Comparison of ENCODE assay signal across 17 mouse cellular contexts in the genomic region with DNA sequence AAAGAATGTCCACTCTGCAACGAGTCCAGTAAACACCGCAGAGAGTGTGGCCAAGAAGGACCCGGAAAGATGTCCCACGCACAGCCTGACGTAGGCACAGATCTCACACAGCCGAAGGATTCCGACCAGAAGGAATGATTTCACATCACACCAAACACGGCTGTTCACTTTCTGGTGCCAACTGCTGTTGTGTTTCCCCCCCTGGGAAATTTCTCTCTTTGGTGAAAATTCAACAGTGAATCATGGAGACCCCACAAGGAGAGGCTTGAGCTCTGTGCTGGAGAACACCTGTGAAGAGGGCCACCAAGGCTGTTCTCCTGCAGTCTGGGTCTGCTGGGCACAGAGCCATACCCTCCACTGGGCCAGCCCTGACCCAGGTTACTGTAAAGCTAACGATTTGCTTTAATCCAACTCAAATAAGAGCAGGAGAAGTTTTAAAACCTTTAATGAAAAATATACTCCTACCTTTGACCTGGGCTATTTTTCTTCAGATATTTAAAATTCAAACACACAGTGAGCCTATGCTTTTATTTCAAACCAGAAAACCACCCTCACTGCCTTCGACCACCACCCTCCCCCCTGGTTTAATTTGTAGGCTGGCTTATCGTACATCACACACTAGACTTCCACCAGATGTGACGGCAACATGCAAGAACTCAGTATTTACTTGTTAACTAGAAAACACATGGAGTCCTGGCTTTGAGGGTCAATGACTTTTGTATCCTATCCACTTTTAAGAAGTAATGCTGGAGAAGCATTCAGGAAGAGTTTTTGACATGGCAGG. TPM values are rescaled to one million over a fixed set of nuclear protein-coding genes. Genes with fewer than 3 reads are reported as not detected.
DNase-seq lines count a peak whose midpoint lies in the region; ATAC-seq lines count a peak whose summit lies in the region.
"Had no signal": no experiment of that assay in that cellular context is flagged by ENCODE, and none has a peak within 500 bp of the region (broad histone marks: within the 10 kb centered on the region; RNA-seq: fewer than 3 reads in every experiment).

No protein-coding gene starts in this region.

- no peak overlapping the region for H3K4me3 ChIP-seq in kidney, embryonic 14.5 days (ENCODE audit: low read length)
- H3K4me3 ChIP-seq: heart, embryonic 15.5 days; hindbrain, embryonic 10.5 days; lung, embryonic 15.5 days had no signal

- H3K36me3 ChIP-seq in kidney, embryonic 14.5 days (ENCODE audit: control insufficient read depth, insufficient read depth, low read length) = no peaks in the 10 kb centered on the region
- H3K36me3 ChIP-seq: heart, embryonic 15.5 days; hindbrain, embryonic 10.5 days; lung, embryonic 15.5 days had no signal

- peak; percentile 59; the same call in 1 of the 2 replicates for ATAC-seq in kidney, embryonic 14.5 days (ENCODE audit: low FRiP score, low TSS enrichment)
- ATAC-seq: CD4-positive, CD25-positive, alpha-beta regulatory T cell, adult 4 months; midbrain, embryonic 16.5 days had no signal

- peaks cover 7% of the 10 kb centered on the region; the same call in 1 of the 2 replicates for H3K4me1 ChIP-seq in kidney, embryonic 14.5 days (ENCODE audit: control insufficient read depth, insufficient read depth, low read length)

- H3K27ac ChIP-seq in kidney, embryonic 14.5 days (ENCODE audit: low read depth, low read length) = no peak overlapping the region
- H3K27ac ChIP-seq: heart, embryonic 15.5 days; hindbrain, embryonic 10.5 days; lung, embryonic 15.5 days had no signal

- H3K9me3 ChIP-seq in kidney, embryonic 14.5 days (ENCODE audit: control insufficient read depth, low read length) = no peaks in the 10 kb centered on the region
- H3K9me3 ChIP-seq: heart, embryonic 15.5 days; hindbrain, embryonic 10.5 days; lung, embryonic 15.5 days had no signal

- H3K4me2 ChIP-seq in kidney, embryonic 14.5 days (replicated peaks; ENCODE audit: low read depth, low read length) = no peak overlapping the region
- H3K4me2 ChIP-seq: heart, embryonic 15.5 days; lung, embryonic 15.5 days had no signal

- WGBS in kidney, embryonic 14.5 days = 75% methylated on average over 12 of the region's 12 CpGs

- H3K27me3 ChIP-seq in kidney, embryonic 14.5 days (ENCODE audit: control insufficient read depth, insufficient read depth, low read length) = no peaks in the 10 kb centered on the region
- H3K27me3 ChIP-seq: lung, embryonic 15.5 days had no signal

- no peak for DNase-seq in kidney, postnatal 10 days
- DNase-seq in testis, postnatal 10 days (ENCODE audit: low spot score) = peak; percentile 36
- DNase-seq in testis, postnatal 14 days (ENCODE audit: low spot score) = no peak
- peak; percentile 43 to 55 for DNase-seq in layer of hippocampus, postnatal 14 days (ENCODE audit: low spot score in 2 of 2)
- no peak for DNase-seq in spleen, adult 18-20 months
- no peak for DNase-seq in gastrocnemius, postnatal 4 days (ENCODE audit: low spot score in 2 of 2)
- DNase-seq: adrenal gland, postnatal 10 days; cerebellum, adult 9-11 months; kidney, adult 11 months; kidney, postnatal 4 days had no signal

- no peak overlapping the region for H3K9ac ChIP-seq in kidney, embryonic 14.5 days (ENCODE audit: low read depth, low read length)
- H3K9ac ChIP-seq: heart, embryonic 15.5 days; lung, embryonic 15.5 days had no signal

RNA-seq across cellular contexts. Expression of gene Lrig3, which starts 11.0 kb away (rescaled TPM):
- 25.7 and 30.1 TPM in 2 replicates for polyA plus RNA-seq in kidney, embryonic 14.5 days (2014; fragmentation: Nextera tagmentation; extraction: Ambion mirVana)
- 1 to 10 TPM; 3.1 to 3.5 TPM for total RNA-seq in layer of hippocampus, postnatal 14 days (2021)
- 10 to 100 TPM; 16.6 to 17.4 TPM for total RNA-seq in gastrocnemius, postnatal 4 days (2021)
- total RNA-seq: MEL had no signal

Comparison
In these comparisons a context has a peak if more than half of its experiments do, and no peak if none do; other contexts are left out.
1. DNase-seq: peak in testis, postnatal 10 days (single experiment) and layer of hippocampus, postnatal 14 days (2 of 2); none in kidney, postnatal 10 days (single experiment), testis, postnatal 14 days (single experiment), spleen, adult 18-20 months (0 of 2) and gastrocnemius, postnatal 4 days (0 of 2).